Mouse (Mus musculus) lung, postnatal 25 days (tissue): ENCODE results near the gene 2900092C05Rik.

Experiments used
- DNase-seq: peaks from one replicate; pipeline ENCODE4 v3.0.0; 2022; ENCODE audit warnings: low spot score

The 2900092C05Rik gene

DNA sequence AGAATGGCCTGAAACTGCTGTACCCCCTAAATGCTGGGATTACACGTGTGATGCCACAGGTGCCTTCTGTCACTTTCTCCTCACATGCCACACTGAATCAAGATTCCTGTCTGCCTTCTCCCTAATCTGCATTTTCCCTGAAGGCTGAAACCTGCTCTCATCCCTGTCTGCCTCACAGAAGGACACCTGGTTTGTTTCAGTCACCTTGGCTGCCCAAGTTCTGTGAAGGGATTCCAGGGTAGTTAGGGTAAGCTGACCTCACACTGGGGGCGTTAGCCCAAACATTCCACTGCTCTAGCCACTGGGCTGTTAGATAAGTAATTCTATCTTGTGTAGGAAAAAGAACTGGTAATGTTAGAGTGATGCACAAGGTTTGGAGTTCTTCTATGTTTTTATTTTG is at the start of gene 2900092C05Rik:
TSS of gene 2900092C05Rik (plus strand) at position 301 of the 400 bp plus-strand sequence.
- DNase-seq = no peak

DNA sequence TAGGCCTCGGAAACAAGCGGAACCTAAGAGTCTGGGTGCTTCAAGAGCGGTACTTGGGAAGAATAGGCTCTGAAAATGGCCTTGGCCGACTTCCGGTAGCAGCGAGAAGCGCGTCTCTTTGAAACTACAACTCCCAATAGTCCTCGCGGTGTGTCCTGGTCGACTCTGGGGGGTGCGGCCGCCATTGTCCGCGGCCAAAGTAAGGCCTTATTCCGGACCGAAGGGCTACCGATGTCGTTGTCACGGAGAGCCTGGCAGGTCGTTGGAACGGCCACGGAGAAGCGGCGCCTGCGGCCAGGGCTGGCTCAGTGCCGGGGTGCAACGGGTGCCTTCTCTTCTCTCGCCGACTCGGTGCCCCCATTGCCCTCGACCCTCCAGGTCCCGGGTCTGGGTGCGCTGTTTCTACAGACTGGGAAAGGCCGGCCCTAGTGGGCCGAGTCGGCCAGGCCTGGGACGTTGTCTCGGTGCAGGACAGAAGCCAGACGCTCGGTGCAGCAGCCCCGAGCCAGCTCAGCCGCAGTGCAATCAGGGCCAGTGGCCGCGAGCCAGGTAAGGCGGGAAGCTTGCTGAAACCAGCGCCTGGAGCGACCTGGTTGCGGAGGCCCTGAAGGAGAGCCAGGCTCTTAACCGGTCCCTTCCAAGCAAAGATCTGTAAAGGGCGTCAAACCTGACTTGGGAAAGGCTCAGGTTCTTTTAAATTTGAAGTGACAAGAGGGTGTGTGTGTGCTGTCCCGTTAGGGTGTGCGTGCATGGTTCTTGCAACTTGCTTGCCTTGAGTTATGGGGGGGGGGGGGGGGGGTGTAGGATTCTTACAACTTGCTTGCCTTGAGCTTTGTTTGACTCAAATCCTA is 33.9 kb upstream of the 2900092C05Rik start, which contains the start of gene Zfp606:
TSS of gene Zfp606 (plus strand) at position 136 of the 851 bp plus-strand sequence.
- peak; percentile 91 for DNase-seq

DNA sequence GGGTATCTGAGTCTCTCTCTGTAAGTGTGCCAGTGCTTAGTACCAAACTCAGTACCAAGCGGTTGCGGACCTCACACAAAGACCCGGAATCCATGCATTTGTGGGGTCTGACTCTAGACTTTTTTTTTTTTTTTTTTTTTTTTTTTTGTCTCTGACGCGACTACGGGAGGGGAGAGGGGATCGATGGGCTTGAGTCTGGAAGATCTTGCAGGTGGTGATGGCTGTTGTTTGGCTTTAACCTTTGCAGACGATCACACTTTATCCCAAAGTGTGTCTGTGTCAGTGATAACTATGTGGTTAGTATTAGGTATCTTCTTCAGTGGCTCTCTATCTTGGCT is 33.3 kb upstream of the 2900092C05Rik start:
- no peak for DNase-seq

DNA sequence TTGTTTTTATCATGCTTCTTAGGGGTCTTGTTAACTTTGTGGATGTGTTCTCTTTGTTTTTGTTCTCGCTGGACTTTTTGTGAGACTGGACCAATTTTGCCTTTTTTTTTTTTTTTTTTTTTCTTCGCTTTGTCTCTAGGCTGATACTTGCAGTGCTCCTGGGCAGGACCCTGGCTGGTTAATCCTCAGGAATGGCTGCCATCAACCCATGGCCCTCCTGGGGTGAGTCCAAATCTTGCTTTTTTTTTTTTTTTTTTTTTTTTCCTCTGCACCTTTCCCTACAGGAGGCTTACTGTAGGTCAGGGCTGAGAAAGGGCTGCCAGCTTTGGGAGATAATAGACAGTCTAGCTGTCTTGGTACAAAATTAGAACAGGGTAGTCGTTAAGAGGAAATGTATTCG is 32.8 kb upstream of the 2900092C05Rik start:
- no peak for DNase-seq

DNA sequence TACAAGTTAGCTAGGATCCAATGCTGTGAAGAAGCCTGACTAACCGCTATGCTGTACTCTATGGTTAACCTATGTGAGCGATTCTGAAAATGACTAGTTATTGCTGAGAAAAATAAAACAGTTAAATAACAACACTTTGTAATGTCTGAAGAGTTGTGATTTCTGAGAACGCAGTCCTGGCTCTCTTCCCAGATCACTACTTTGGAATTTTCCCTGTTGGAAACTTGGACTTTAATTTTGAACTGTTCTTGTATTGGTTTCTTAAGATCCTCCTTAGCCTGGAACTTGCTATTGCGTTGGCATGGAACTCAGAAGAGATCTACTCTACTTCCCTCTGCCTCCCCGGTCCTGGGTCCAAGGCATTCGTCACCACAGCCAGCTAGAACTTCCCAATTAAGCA is 28.5 kb upstream of the 2900092C05Rik start:
- no peak for DNase-seq

DNA sequence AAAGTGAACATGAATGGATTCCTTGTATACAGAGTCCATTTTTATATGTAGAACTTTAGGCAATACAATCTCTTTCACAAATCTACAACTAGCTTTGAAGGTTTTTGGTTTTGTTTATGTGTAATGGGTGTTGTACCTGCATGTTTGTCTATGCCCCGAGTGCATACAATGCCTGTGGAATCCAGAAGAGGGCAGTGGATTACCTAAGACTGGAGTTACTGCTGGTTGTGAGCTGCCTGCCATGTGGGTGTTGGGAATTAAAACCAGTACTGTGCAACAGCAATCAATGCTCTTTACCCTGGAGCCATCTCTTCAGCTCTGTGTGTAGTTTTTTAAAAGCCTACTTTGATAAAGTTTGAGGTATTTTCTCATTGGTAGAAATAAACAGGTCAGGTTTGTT is 26.4 kb upstream of the 2900092C05Rik start:
- no peak for DNase-seq

DNA sequence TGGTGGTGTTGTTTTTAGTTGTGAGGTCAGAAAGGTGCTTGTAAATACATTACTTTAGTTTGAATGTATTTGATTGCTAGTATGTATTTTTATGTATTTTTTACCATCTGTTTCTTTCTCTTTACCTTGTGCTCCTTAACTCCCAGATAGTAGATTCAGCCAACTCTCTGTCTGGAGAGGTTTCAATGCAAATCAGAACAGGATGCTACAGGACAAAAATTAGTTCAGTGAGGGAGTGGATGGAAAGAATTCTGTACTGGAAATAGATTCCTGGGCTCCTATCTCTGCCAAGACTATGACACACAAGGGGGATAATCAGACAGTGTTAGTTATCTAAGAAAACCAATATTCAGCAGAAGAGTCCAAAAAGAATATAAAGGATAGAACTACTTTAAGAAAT is 25.6 kb upstream of the 2900092C05Rik start:
- DNase-seq = no peak

DNA sequence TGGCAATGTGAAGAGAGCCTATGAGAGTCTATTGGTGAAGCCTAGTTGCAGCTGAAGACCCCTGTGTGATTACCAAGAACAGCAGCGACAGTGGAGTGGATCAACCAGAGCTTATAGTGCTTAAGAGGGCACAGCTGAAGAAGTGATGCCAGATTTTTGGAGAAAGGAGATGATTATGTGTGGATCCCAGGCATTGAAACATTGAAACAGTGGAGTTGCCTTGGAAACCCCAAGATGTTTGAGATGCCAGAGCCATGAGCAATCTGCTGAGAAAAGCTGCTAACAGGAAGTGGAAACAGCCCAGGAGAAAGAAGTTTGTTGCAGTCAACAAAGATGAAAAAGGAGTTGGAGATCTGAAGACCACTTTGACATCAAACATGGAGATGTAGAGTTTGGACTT is 1.4 kb upstream of the 2900092C05Rik start:
- DNase-seq = no peak
